Mouse (Mus musculus) heart, adult 2 months (tissue): ENCODE measurements at regions not wholly inside any gene's neighbourhood (a gene's known extent, or its start where the extent isn't known, plus 50 kb on each side); places are given as distances from the start of the nearest gene placed in this dataset.

Source experiments
- CTCF ChIP-seq: fragments of 200-600 bp; IDR thresholded peaks from 2 replicates; pipeline ENCODE4 v1.8.1; 2022; ENCODE audit warnings: antibody characterized with exemption, mild to moderate bottlenecking, moderate library complexity
- POLR2A ChIP-seq: fragments of 200-500 bp; IDR thresholded peaks from 2 replicates; pipeline ENCODE4 v1.6.1; 2011; ENCODE audit warnings: mild to moderate bottlenecking, low read depth, low read length, control low read depth; ENCODE audit not compliant: insufficient read depth

GRCm38 (mm10) chr1:185596815-185597214 is 142.2 kb downstream of the Slc30a10 start:
- TF ChIP-seq POLR2A (no peak), CTCF (no peak)
